Mouse (Mus musculus) CH12.LX (cell line): ENCODE results near the gene Scml4. TPM values are rescaled to one million over a fixed set of nuclear protein-coding genes. Genes with fewer than 3 reads are reported as not detected.
A peak's percentile ranks its signal among the peaks of the same experiment; 100 is the strongest.

Experiments
- DNase-seq: peaks from one replicate; pipeline ENCODE4 v3.0.0-alpha.2; 2013; ENCODE audit errors: extremely low read depth
- H3K27ac ChIP-seq: 2 replicates; pipeline ENCODE4 v1.5.1; 2012; ENCODE audit warnings: low read depth, mild to moderate bottlenecking, control low read depth, moderate library complexity; ENCODE audit not compliant: insufficient read depth
- H3K27me3 ChIP-seq: replicated peaks from 2 replicates; pipeline ENCODE3; 2012; ENCODE audit warnings: inconsistent platforms
- H3K36me3 ChIP-seq, 2 experiments: replicated peaks in 1 of 2; 2 replicates each; pipeline versions ENCODE3 to v1.6.1; 2012; ENCODE audit warnings: inconsistent platforms in 1 of 2, low read length in 1 of 2, mild to moderate bottlenecking in 1 of 2, mixed read lengths in 1 of 2, moderate library complexity in 1 of 2; ENCODE audit not compliant: control insufficient read depth in 1 of 2, insufficient read depth in 1 of 2
- H3K4me1 ChIP-seq, 2 experiments: 2 replicates each; pipeline ENCODE4 v1.6.1; 2012; ENCODE audit warnings: inconsistent platforms in 1 of 2, moderate library complexity in 1 of 2; ENCODE audit not compliant: insufficient read depth in 2 of 2, control insufficient read depth in 1 of 2
- H3K4me2 ChIP-seq: 2 replicates; pipeline ENCODE4 v1.6.1; 2012; ENCODE audit warnings: low read depth, mild to moderate bottlenecking, control low read depth; ENCODE audit not compliant: poor library complexity, insufficient read depth, severe bottlenecking
- H3K4me3 ChIP-seq, 3 experiments: fragments of 150-350 bp in 1 of 3; sonication (generic) in 1 of 3; replicated peaks in 1 of 3; 2 replicates each; pipeline versions ENCODE3 to v1.5.1; 2011 to 2012; ENCODE audit warnings: low read depth in 2 of 3, low read length in 2 of 3, mild to moderate bottlenecking in 2 of 3, moderate library complexity in 2 of 3, control low read depth in 1 of 3, improper control_type of control experiment in 1 of 3, inconsistent platforms in 1 of 3, mixed read lengths in 1 of 3; ENCODE audit not compliant: poor library complexity in 1 of 3
- H3K79me2 ChIP-seq: replicated peaks from 2 replicates; pipeline ENCODE4 v1.6.1; 2012; ENCODE audit warnings: mild to moderate bottlenecking, moderate library complexity; ENCODE audit not compliant: control insufficient read depth, poor library complexity, insufficient read depth, severe bottlenecking; ENCODE audit errors: extremely low read depth
- H3K9ac ChIP-seq: 2 replicates; pipeline ENCODE4 v1.6.1; 2012; ENCODE audit warnings: low read depth, mild to moderate bottlenecking, control low read depth, moderate library complexity; ENCODE audit not compliant: insufficient read depth
- H3K9me3 ChIP-seq: replicated peaks from 2 replicates; pipeline ENCODE3; 2012; ENCODE audit warnings: low read length, inconsistent platforms, mixed read lengths
- BHLHE40 ChIP-seq: IDR thresholded peaks from 2 replicates; pipeline ENCODE4 v1.6.1; 2011; ENCODE audit warnings: mild to moderate bottlenecking, low read depth, low read length, improper control_type of control experiment
- CHD2 ChIP-seq: IDR thresholded peaks from 2 replicates; pipeline ENCODE4 v1.6.1; 2011; ENCODE audit warnings: low read length, improper control_type of control experiment
- CTCF ChIP-seq, 2 experiments: IDR thresholded peaks in 1 of 2; conservative IDR thresholded peaks in 1 of 2; 2 replicates each; pipeline ENCODE4 v1.5.1; 2011 to 2012; ENCODE audit warnings: low read depth in 2 of 2, low read length in 2 of 2, improper control_type of control experiment in 1 of 2, inconsistent platforms in 1 of 2, mild to moderate bottlenecking in 1 of 2, moderate library complexity in 1 of 2
- ELF1 ChIP-seq: IDR thresholded peaks from 2 replicates; pipeline ENCODE4 v1.6.1; 2014; ENCODE audit warnings: low read depth, mild to moderate bottlenecking, inconsistent platforms, low read length, improper control_type of control experiment
- HCFC1 ChIP-seq: IDR thresholded peaks from 2 replicates; pipeline ENCODE4 v1.6.1; 2012; ENCODE audit warnings: low read depth, mild to moderate bottlenecking, inconsistent platforms, low read length, improper control_type of control experiment
- KAT2A ChIP-seq: IDR thresholded peaks from 2 replicates; pipeline ENCODE4 v1.6.1; 2012; ENCODE audit warnings: low read length, improper control_type of control experiment, inconsistent platforms; ENCODE audit not compliant: insufficient replicate concordance
- MAZ ChIP-seq: IDR thresholded peaks from 2 replicates; pipeline ENCODE4 v1.6.1; 2012; ENCODE audit warnings: low read depth, mild to moderate bottlenecking, inconsistent platforms, low read length, improper control_type of control experiment, moderate library complexity
- NELFE ChIP-seq: IDR thresholded peaks from 2 replicates; pipeline ENCODE4 v1.6.1; 2011; ENCODE audit warnings: low read depth, low read length, improper control_type of control experiment
- NRF1 ChIP-seq: IDR thresholded peaks from 2 replicates; pipeline ENCODE4 v1.6.1; 2014; ENCODE audit warnings: low read depth, mild to moderate bottlenecking, inconsistent platforms, low read length, improper control_type of control experiment, moderate library complexity
- RAD21 ChIP-seq: IDR thresholded peaks from 2 replicates; pipeline ENCODE4 v1.6.1; 2011; ENCODE audit warnings: low read depth, mild to moderate bottlenecking, low read length, improper control_type of control experiment, moderate library complexity
- RCOR1 ChIP-seq: conservative IDR thresholded peaks from 2 replicates; pipeline ENCODE4 v1.6.1; 2012; ENCODE audit warnings: low read depth, mild to moderate bottlenecking, inconsistent platforms, low read length, improper control_type of control experiment
- SMC3 ChIP-seq: IDR thresholded peaks from 2 replicates; pipeline ENCODE4 v1.6.1; 2011; ENCODE audit warnings: low read depth, low read length, improper control_type of control experiment
- TBP ChIP-seq: conservative IDR thresholded peaks from 2 replicates; pipeline ENCODE4 v1.6.1; 2011; ENCODE audit warnings: low read depth, low read length, improper control_type of control experiment
- UBTF ChIP-seq: IDR thresholded peaks from 2 replicates; pipeline ENCODE4 v1.6.1; 2012; ENCODE audit warnings: low read depth, mild to moderate bottlenecking, inconsistent platforms, low read length, improper control_type of control experiment, moderate library complexity
- ZMIZ1 ChIP-seq: IDR thresholded peaks from 2 replicates; pipeline ENCODE4 v1.6.1; 2012; ENCODE audit warnings: low read depth, mild to moderate bottlenecking, inconsistent platforms, low read length, improper control_type of control experiment
- ZNF384 ChIP-seq: IDR thresholded peaks from 2 replicates; pipeline ENCODE4 v1.6.1; 2012; ENCODE audit warnings: low read depth, low read length, improper control_type of control experiment, inconsistent platforms
- dilution Hi-C: fragments of 300-500 bp; cut with MboI; formaldehyde crosslinking; loops from 2 replicates; pipeline ENCODE4 v1.14.3; 2020; ENCODE audit warnings: low sequenced_read_pairs; ENCODE audit not compliant: extremely low pct_unique_long_range_greater_than_20kb, extremely low pct_ligation_motif_present
- in situ Hi-C: fragments of 300-500 bp; cut with MboI; formaldehyde crosslinking; loops from 3 replicates; pipeline ENCODE4 v1.14.3; 2019; ENCODE audit warnings: low sequenced_read_pairs, low pct_ligation_motif_present, low pct_unique_long_range_greater_than_20kb, mixed read lengths
- polyA plus RNA-seq: library from polyadenylated mRNA; unstranded; fragments of >175 nt; gene quantifications from 2 replicates; pipeline ENCODE4 v1.2.1, GENCODE M21; 2012; ENCODE audit warnings: low read depth; ENCODE audit not compliant: insufficient read length
- total RNA-seq, 2 experiments: library from RNA; depleted of rRNA; stranded (reverse); fragments of 300-350 nt in 1 of 2; fragments of >200 nt in 1 of 2; gene quantifications; 2 replicates each; pipeline ENCODE4 v1.2.3; 2012 to 2014

Scml4 gene
- total and polyA plus RNA-seq, 3 experiments: 2.7 to 3.3 (median 3.0) TPM

- dilution Hi-C loops (no loop called here), in situ Hi-C loops (no loop called here)
- Histone ChIP-seq H3K9ac (no peak overlapping the region), H3K27ac (no peak overlapping the region)
- no peak for TF ChIP-seq RAD21
- TF ChIP-seq SMC3: no peak
- no peak for TF ChIP-seq NRF1
- TF ChIP-seq CHD2: no peak
- no peak for TF ChIP-seq ZNF384
- no peak for TF ChIP-seq BHLHE40
- TF ChIP-seq, all 38 proteins: peak for 0
- no peaks in the 10 kb centered on the region for H3K79me2 ChIP-seq
- DNase-seq: no peak
- H3K9me3 ChIP-seq: peaks cover 4% of the 10 kb centered on the region
- H3K4me3 ChIP-seq: no peak overlapping the region
- peaks cover 0 to 36% of the 10 kb centered on the region in 2 experiments; a peak in 3 of 4 replicates for H3K4me1 ChIP-seq
- H3K4me2 ChIP-seq: no peak overlapping the region
- H3K27me3 ChIP-seq: no peaks in the 10 kb centered on the region
- H3K36me3 ChIP-seq: peaks cover 0 to 4% of the 10 kb centered on the region in 2 experiments
Observed at GRCm38 (mm10) chr10:42912056-42912455, 51.9 kb downstream of the Scml4 start.

- H3K79me2 ChIP-seq: no peaks in the 10 kb centered on the region
- no peaks in the 10 kb centered on the region for H3K27me3 ChIP-seq
- dilution Hi-C loops: no loop called here
- H3K36me3 ChIP-seq: peaks cover 0 to 4% of the 10 kb centered on the region in 2 experiments
- in situ Hi-C loops: no loop called here
- H3K27ac ChIP-seq: no peak overlapping the region
- DNase-seq: no peak
- H3K9me3 ChIP-seq: no peaks in the 10 kb centered on the region
- no peak for TF ChIP-seq RCOR1
- TF ChIP-seq KAT2A: no peak
- TF ChIP-seq CTCF (conservative IDR thresholded peaks at IDR 0.05 in 1 of 2, IDR thresholded peaks at IDR 0.05 in 1 of 2; ENCODE audit: low read depth in 2 of 2, low read length in 2 of 2): peak in 1 of 2 experiments; percentile 33; a peak in 2 of 4 replicates
- no peak for TF ChIP-seq ZMIZ1
- H3K9ac ChIP-seq: no peak overlapping the region
- H3K4me3 ChIP-seq: no peak overlapping the region
- peaks cover 0 to 36% of the 10 kb centered on the region in 2 experiments; a peak in 3 of 4 replicates for H3K4me1 ChIP-seq
- H3K4me2 ChIP-seq: no peak overlapping the region
Observed at GRCm38 (mm10) chr10:42913196-42913595, 53.0 kb downstream of the Scml4 start.

- TF ChIP-seq TBP (no peak), MAZ (no peak), KAT2A (no peak), UBTF (no peak), HCFC1 (no peak), NELFE (no peak), ELF1 (peak; percentile 56; the same call in 1 of the 2 replicates), BHLHE40 (no peak)
- Histone ChIP-seq H3K4me3 (no peak overlapping the region), H3K27me3 (no peaks in the 10 kb centered on the region), H3K79me2 (no peaks in the 10 kb centered on the region), H3K27ac (no peak overlapping the region), H3K9ac (no peak overlapping the region), H3K4me1 (peaks cover 0 to 31% of the 10 kb centered on the region in 2 experiments; a peak in 3 of 4 replicates), H3K36me3 (peaks cover 0 to 4% of the 10 kb centered on the region in 2 experiments), H3K9me3 (no peaks in the 10 kb centered on the region), H3K4me2 (no peak overlapping the region)
- in situ Hi-C loops: no loop called here
- dilution Hi-C loops: no loop called here
- no peak for DNase-seq
Observed at GRCm38 (mm10) chr10:42914146-42914545, 54.0 kb downstream of the Scml4 start.
